Mouse (Mus musculus) thymus, adult 2 months (tissue): ENCODE data around the gene Scin.

Experiments used
- CTCF ChIP-seq: fragments of 200-500 bp; IDR thresholded peaks from 2 replicates; pipeline ENCODE4 v1.5.1; 2012; ENCODE audit warnings: mild to moderate bottlenecking, control low read depth, low read length, moderate library complexity, borderline replicate concordance; ENCODE audit not compliant: control insufficient read depth, poor library complexity, insufficient read depth; ENCODE audit errors: extremely low read depth
- POLR2A ChIP-seq: fragments of 200-500 bp; IDR thresholded peaks from 2 replicates; pipeline ENCODE4 v1.6.1; 2012; ENCODE audit warnings: mild to moderate bottlenecking, low read length, control low read depth, moderate library complexity; ENCODE audit not compliant: control insufficient read depth, poor library complexity, insufficient read depth; ENCODE audit errors: extremely low read depth

GRCm38 (mm10) chr12:40082048-40082447 lies 52.0 kb downstream of the Scin start:
- TF ChIP-seq POLR2A, result no peak
- TF ChIP-seq CTCF, result no peak
